16 mouse cellular contexts compared by ENCODE assay signal in the genomic region with DNA sequence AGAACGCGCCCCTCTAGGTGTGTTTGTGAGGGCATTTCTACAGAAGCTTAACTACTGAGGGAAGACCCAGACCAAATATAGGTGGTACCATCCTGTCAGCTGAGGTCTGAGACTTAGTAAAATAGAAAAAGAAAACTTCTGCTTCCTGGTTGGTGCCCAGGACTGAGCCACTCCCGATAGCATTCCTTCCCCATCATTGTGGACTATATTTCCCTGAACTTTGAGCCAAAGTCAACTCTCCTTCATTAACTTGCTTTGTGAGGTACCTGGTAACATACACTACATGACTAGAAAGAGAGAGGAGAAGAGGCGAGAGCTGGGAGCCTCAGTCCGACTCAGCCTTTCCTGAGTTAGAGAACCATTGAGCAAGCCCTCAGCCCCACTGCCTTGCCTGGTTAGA.
"Had no signal": no experiment of that assay in that cellular context is flagged by ENCODE, and none has a peak within 500 bp of the region (broad histone marks: within the 10 kb centered on the region; RNA-seq: fewer than 3 reads in every experiment).

No protein-coding gene starts in this region.

- H3K4me2 ChIP-seq: limb, embryonic 12.5 days; limb, embryonic 15.5 days; liver, embryonic 11.5 days; lung, embryonic 14.5 days had no signal

- H3K27ac ChIP-seq: kidney, postnatal 0 days; limb, embryonic 12.5 days; limb, embryonic 15.5 days; liver, embryonic 14.5 days; macrophage had no signal

- H3K4me3 ChIP-seq: limb, embryonic 12.5 days; limb, embryonic 15.5 days had no signal

- DNase-seq: kidney, adult 2 months; kidney, postnatal 25 days; layer of hippocampus, postnatal 36 days; left cerebral cortex, postnatal 4 days; liver, postnatal 0 days; lung, embryonic 14.5 days; midbrain, embryonic 14.5 days; thymus, adult 18-20 months; thymus, postnatal 4 days had no signal

- H3K27me3 ChIP-seq: limb, embryonic 15.5 days had no signal

- H3K36me3 ChIP-seq: limb, embryonic 12.5 days; limb, embryonic 15.5 days had no signal

- H3K9ac ChIP-seq: limb, embryonic 12.5 days; limb, embryonic 15.5 days; liver, embryonic 14.5 days; liver, postnatal 0 days; lung, embryonic 14.5 days had no signal

- H3K9me3 ChIP-seq: limb, embryonic 12.5 days; limb, embryonic 15.5 days had no signal

- ATAC-seq: liver, postnatal 0 days; lung, postnatal 0 days had no signal
